Mouse (Mus musculus) stomach, postnatal 0 days (tissue): ENCODE results near the gene Cmtm2b. TPM values are rescaled to one million over a fixed set of nuclear protein-coding genes. Genes with fewer than 3 reads are reported as not detected.
"Not testable (repeated sequence)": the region's sequence is repeated elsewhere in the genome, so short reads cannot be mapped to it uniquely, and the experiment has no call there.

Source experiments
- ATAC-seq: fragments of 200-750 bp; cut with Nextera tagmentation; 2 replicates; pipeline ENCODE4 v1.8.0; 2017; ENCODE audit not compliant: low FRiP score, low TSS enrichment
- DNase-seq: peaks from one replicate; pipeline ENCODE4 v3.0.0-alpha.2; 2016; ENCODE audit warnings: low spot score
- H3K27ac ChIP-seq: fragments of 300-500 bp; sonication (generic); replicated peaks from 2 replicates; pipeline ENCODE4 v1.5.1; 2014; ENCODE audit warnings: mild to moderate bottlenecking, control low read depth
- H3K27me3 ChIP-seq: fragments of 300-500 bp; sonication (generic); 2 replicates; pipeline ENCODE4 v1.6.1; 2014; ENCODE audit warnings: low read length; ENCODE audit not compliant: control insufficient read depth, insufficient read depth
- H3K36me3 ChIP-seq: fragments of 300-500 bp; sonication (generic); 2 replicates; pipeline ENCODE4 v1.6.1; 2014; ENCODE audit warnings: low read length, mixed read lengths; ENCODE audit not compliant: control insufficient read depth, insufficient read depth
- H3K4me1 ChIP-seq: fragments of 300-500 bp; sonication (generic); replicated peaks from 2 replicates; pipeline ENCODE4 v1.6.1; 2014; ENCODE audit warnings: antibody characterized with exemption; ENCODE audit not compliant: control insufficient read depth, insufficient read depth
- H3K4me2 ChIP-seq: fragments of 300-500 bp; sonication (generic); replicated peaks from 2 replicates; pipeline ENCODE4 v1.6.1; 2014; ENCODE audit warnings: low read depth, mild to moderate bottlenecking, control low read depth, moderate library complexity
- H3K4me3 ChIP-seq: fragments of 300-500 bp; sonication (generic); 2 replicates; pipeline ENCODE4 v1.5.1; 2014; ENCODE audit warnings: low read depth, low read length, control low read depth
- H3K9ac ChIP-seq: fragments of 300-500 bp; sonication (generic); 2 replicates; pipeline ENCODE4 v1.6.1; 2014; ENCODE audit warnings: mild to moderate bottlenecking, low read length, control low read depth, mixed read lengths
- H3K9me3 ChIP-seq: fragments of 300-500 bp; sonication (generic); 2 replicates; pipeline ENCODE4 v1.6.1; 2016; ENCODE audit warnings: low read length; ENCODE audit not compliant: control insufficient read depth
- CTCF ChIP-seq: IDR thresholded peaks from 2 replicates; pipeline ENCODE4 v1.5.1; 2016; ENCODE audit warnings: antibody characterized with exemption, low read depth, mild to moderate bottlenecking, moderate library complexity
- EP300 ChIP-seq: optimal IDR thresholded peaks from 2 replicates; pipeline ENCODE3; 2016; ENCODE audit warnings: antibody characterized with exemption
- WGBS: fragments of 180-500 bp; shearing (Covaris S2); extraction: QIAGEN DNeasy Blood & Tissue Kit; methylation state at CpG from one replicate; pipeline ENCODE4 v1.1.7; 2014; 5-methylcytosine and 5-hydroxymethylcytosine counted together
- polyA plus RNA-seq: library from polyadenylated mRNA; unstranded; fragments of >200 nt; fragmentation: Nextera tagmentation; extraction: Ambion mirVana; gene quantifications from 2 replicates; pipeline ENCODE4 v1.2.1, GENCODE M21; 2015

Gene Cmtm2b
- not detected in 2 replicates for polyA plus RNA-seq

DNA sequence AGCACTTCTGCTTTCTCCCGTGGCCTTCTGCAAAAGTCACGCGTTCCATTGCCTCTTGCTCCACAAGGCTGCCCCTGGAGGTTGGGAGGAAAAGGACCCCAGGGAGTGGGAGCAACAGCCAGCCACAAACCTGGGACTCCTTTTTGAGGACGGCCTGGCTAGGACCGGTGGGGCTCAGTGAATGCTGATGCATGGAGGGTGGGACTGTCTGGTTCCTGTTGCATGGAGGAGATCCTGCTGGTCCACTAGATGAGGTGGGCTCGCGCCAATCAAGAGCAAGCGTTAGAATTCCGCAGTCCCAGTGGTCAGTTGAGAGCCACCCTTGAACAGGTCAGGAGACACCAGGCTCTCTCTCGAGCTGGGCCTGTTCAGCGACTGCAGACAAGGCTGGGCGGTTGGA lies at the start of gene Cmtm2b:
Gene Cmtm2b (plus strand): TSS at position 301 of the 400 bp plus-strand sequence.
- H3K27me3 ChIP-seq, DNase-seq, H3K36me3 ChIP-seq, H3K9me3 ChIP-seq, H3K27ac ChIP-seq, H3K9ac ChIP-seq, H3K4me3 ChIP-seq, ATAC-seq, H3K4me2 ChIP-seq, H3K4me1 ChIP-seq: not testable (repeated sequence)
- WGBS, result 89% methylated on average over 12 of the region's 12 CpGs

DNA sequence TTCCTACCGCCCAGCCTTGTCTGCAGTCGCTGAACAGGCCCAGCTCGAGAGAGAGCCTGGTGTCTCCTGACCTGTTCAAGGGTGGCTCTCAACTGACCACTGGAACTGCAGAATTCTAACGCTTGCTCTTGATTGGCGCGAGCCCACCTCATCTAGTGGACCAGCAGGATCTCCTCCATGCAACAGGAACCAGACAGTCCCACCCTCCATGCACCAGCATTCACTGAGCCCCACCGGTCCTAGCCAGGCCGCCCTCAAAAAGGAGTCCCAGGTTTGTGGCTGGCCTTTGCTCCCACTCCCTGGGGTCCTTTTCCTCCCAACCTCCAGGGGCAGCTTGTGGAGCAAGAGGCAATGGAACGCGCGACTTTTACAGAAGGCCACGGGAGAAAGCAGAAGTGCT lies 28.9 kb upstream of the Cmtm2b start, which contains the start of gene Cmtm2a:
Gene Cmtm2a (minus strand): TSS at position 101 of the 400 bp plus-strand sequence.
- not testable (repeated sequence) for H3K36me3 ChIP-seq, ATAC-seq, H3K4me1 ChIP-seq, H3K9ac ChIP-seq, H3K9me3 ChIP-seq, H3K4me3 ChIP-seq, DNase-seq, H3K27me3 ChIP-seq, H3K27ac ChIP-seq, H3K4me2 ChIP-seq
- WGBS, result 89% methylated on average over 12 of the region's 12 CpGs

DNA sequence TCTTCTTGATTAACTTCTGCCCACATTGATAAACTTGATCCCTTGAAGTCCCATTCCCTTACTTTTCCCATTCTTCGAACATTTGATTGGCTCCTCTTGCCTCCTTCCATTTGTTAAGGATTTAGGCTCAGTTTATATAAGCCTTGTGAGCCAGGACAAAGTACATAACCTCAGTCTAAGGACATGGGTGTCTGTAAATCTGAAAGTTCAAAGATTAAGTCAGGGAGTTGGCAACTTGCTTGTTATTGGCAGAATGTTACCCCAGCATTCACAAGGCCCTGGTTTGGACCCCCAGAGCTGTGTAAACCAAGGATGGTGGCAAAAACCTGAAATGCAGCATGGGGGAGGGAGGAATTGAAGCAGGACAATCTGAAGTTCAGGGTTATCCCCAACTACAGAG lies 27.6 kb upstream of the Cmtm2b start:
- H3K9me3 ChIP-seq, result no peaks in the 10 kb centered on the region
- no peak for DNase-seq
- no peak overlapping the region for H3K4me2 ChIP-seq
- no peak overlapping the region for H3K9ac ChIP-seq
- no peaks in the 10 kb centered on the region for H3K4me1 ChIP-seq
- H3K27ac ChIP-seq, result no peak overlapping the region
- no peaks in the 10 kb centered on the region for H3K27me3 ChIP-seq
- no peak overlapping the region for H3K4me3 ChIP-seq
- no peaks in the 10 kb centered on the region for H3K36me3 ChIP-seq
- no peak for TF ChIP-seq EP300
- no peak for TF ChIP-seq CTCF
- no peak for ATAC-seq
- WGBS, result 73% methylated on average over 1 of the region's 1 CpGs

DNA sequence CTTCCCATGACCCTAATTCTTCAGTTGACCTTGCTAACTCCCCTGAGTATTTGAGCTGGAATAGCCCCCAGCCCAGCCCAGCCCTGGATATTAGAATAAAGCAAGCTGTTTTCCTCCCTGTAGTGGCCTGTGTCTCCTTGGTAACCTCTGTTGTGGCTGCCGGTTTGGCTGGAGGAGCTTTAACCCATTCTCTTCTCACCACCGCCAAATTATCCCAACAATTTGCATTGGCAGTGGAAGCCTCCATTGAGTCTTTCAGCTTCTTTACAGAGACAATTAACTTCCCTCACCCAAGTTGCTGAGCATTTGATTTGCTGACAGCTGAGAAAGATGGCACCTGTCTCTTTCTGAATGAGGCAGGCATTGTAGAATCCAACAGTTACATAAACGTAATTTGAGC lies 20.5 kb upstream of the Cmtm2b start:
- not testable (repeated sequence) for H3K27me3 ChIP-seq, H3K4me2 ChIP-seq, ATAC-seq, H3K4me1 ChIP-seq, H3K36me3 ChIP-seq, H3K9ac ChIP-seq, H3K9me3 ChIP-seq, H3K27ac ChIP-seq, DNase-seq, H3K4me3 ChIP-seq
- WGBS, result 13% methylated on average over 3 of the region's 3 CpGs

DNA sequence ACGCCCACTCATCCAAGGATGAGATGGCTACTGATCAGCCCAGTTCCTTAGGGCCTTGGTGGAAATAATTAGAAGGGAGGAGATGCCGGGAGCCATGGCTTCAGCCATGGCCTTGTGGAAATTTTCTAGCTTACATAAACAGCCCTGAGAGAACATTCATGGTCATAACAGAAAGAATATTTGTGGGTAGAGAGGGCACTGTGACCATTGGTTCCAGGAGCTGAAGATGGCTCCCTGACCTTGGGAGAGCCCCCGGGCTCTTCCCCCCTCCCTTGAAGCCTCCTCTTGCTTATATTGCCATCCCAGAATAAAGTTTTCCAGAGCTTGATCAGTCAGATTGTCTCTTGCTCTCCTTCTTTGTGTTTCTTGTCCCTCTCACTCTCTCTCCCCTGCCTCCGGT lies 19.5 kb upstream of the Cmtm2b start:
- 91% methylated on average over 4 of the region's 4 CpGs for WGBS

DNA sequence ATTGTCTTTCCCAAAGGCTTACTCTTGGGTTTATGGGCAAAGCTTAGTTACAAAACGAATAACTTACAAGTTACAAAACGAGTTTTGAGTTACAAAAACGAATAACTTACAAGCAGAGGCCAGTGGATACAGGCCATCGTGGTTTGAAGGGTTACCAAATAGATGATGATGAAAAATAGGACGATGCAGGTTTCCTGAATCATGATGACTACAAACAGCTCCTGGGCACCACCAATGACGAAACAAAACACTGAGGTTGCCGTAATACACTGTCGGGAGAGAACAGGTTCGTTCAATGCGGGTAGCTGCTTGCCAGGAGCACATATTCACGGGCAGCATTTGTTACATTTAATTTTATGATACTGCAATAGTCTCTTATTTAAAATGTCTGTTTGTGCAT lies 17.1 kb upstream of the Cmtm2b start:
- Histone ChIP-seq H3K9me3 (no peaks in the 10 kb centered on the region), H3K27ac (no peak overlapping the region), H3K4me3 (no peak overlapping the region), H3K36me3 (no peaks in the 10 kb centered on the region), H3K9ac (no peak overlapping the region), H3K27me3 (no peaks in the 10 kb centered on the region), H3K4me2 (no peak overlapping the region), H3K4me1 (no peaks in the 10 kb centered on the region)
- DNase-seq, result no peak
- TF ChIP-seq CTCF (no peak), EP300 (no peak)
- ATAC-seq, result no peak
- 82% methylated on average over 11 of the region's 11 CpGs for WGBS

More for the DNA sequence above, 19.5 kb upstream of the Cmtm2b start:
- H3K9ac ChIP-seq, DNase-seq, H3K4me2 ChIP-seq, H3K36me3 ChIP-seq, H3K4me1 ChIP-seq, H3K27me3 ChIP-seq, H3K9me3 ChIP-seq, H3K27ac ChIP-seq, H3K4me3 ChIP-seq, ATAC-seq: not testable (repeated sequence)

DNA sequence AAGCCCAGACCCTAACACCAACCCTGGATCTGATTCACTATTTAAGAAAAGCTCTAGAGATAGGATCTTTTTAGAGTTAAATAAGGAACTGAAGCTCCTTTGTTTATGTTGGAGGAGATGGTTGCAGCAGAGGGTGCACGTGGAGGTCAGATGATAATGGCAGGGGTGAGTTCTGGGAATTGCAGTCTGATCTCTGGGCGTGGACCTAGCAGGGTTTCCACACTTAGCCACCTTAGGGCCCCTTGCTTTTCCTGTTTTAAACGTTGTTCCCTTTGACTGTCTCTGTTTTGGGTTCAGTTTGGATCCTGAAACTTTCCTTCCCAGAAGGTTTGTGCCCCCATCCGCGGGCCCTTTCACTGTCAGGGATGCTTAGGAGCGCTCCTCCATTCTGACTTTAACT lies 13.7 kb upstream of the Cmtm2b start:
- not testable (repeated sequence) for H3K9me3 ChIP-seq, H3K4me1 ChIP-seq, H3K27me3 ChIP-seq, H3K36me3 ChIP-seq, H3K9ac ChIP-seq, H3K4me3 ChIP-seq, DNase-seq, H3K4me2 ChIP-seq, H3K27ac ChIP-seq
- peak; percentile 45; the same call in 1 of the 2 replicates for ATAC-seq
- 39% methylated on average over 6 of the region's 6 CpGs for WGBS

DNA sequence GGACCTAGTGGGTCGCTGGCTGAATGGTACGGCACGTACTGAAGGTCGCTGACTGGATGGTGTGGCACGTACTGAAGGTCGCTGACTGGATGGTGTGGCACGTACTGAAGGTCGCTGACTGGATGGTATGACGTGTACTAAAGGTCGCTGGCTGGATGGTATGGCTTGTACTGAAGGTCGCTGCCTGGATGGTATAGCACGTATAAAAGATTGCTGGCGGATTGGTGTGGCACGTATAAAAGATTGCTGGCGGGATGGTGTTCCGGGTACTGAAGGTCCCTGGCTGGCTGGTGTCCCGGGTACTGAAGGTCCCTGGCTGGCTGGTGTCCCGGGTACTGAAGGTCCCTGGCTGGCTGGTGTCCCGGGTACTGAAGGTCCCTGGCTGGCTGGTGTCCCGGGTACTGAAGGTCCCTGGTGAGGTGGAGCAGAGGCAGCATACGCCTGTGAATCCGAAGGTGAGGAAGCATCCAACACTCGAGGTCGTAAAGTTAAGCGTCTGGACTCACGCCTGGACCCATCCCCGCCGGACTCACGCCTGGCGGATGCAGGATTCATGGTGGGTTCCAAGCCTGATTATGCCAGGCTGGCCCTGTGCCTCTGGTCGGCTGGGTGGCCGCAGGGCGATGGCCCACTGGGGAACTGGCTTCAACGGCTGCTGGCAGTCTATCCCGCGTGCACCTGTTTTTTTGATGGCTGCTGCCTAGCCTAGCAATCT lies 12.4 kb upstream of the Cmtm2b start, which contains the start of the genes Gm45711 and Cmtm1:
Gene Gm45711 (minus strand): TSS at position 641 of the 715 bp plus-strand sequence.
Gene Cmtm1 (minus strand): TSS at position 705 of the 715 bp plus-strand sequence.
- not testable (repeated sequence) for H3K27me3 ChIP-seq, H3K4me3 ChIP-seq, DNase-seq, H3K4me1 ChIP-seq, H3K27ac ChIP-seq, H3K9ac ChIP-seq, H3K36me3 ChIP-seq, H3K4me2 ChIP-seq, H3K9me3 ChIP-seq, ATAC-seq
- 87% methylated on average over 34 of the region's 36 CpGs for WGBS

DNA sequence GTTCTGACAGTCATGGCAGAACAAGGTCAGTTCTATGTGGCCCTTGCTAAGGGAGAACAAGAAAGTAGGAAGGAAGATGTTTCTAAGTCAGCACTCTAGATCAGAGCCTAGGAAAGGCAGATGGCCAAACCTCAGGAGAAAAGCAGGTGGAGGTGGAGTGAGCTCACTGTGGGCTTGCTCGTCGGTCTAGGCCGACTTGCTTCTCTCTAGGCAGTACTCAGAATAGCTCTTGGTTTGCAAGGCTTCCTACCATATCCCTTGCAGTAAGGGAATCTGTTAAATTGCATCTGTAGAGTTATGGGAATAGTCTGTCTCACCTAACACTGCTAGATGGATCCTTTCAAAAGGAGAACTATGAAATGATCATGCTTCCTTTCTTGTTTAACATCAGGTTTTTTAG lies 10.0 kb upstream of the Cmtm2b start:
- 71% methylated on average over 3 of the region's 3 CpGs for WGBS

More for the DNA sequence above, 10.0 kb upstream of the Cmtm2b start:
- H3K4me3 ChIP-seq, H3K36me3 ChIP-seq, H3K4me1 ChIP-seq, ATAC-seq, H3K27me3 ChIP-seq, H3K4me2 ChIP-seq, H3K27ac ChIP-seq, H3K9ac ChIP-seq, DNase-seq, H3K9me3 ChIP-seq: not testable (repeated sequence)
